Mouse (Mus musculus) layer of hippocampus, postnatal 36 days (tissue): Measurements from ENCODE around the gene Pla2g2e. TPM values are rescaled to one million over a fixed set of nuclear protein-coding genes. Genes with fewer than 3 reads are reported as not detected.
"Not testable (repeated sequence)": the region's sequence is repeated elsewhere in the genome, so short reads cannot be mapped to it uniquely, and the experiment has no call there.

Source experiments
- DNase-seq, 2 experiments: peaks; one replicate each; pipeline ENCODE4 v3.0.0; 2022
- total RNA-seq, 2 experiments: library from RNA; stranded (reverse); gene quantifications; 2 replicates each; pipeline ENCODE4 v1.2.3; 2021

Pla2g2e gene
- total RNA-seq = not detected

DNA sequence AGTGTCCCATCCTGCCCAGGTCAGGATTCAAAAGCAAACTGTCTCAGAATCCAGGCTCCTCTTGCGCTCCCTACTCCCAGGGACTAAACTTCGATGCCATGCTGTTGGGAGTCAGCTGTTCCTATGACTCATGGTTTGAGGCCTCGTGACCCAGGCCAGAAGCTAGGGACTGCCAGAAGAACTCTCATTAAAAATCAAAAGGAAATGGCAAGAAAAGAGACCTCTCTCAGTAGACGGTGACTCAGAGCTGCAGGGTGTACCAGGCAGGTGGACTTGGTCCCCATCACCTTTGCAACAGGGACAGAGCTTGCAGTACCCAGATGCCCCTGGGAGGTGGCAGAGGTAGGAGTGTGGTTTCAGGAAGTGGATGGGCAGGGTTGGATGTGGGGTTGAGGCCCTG, at the start of gene Pla2g2e:
TSS of gene Pla2g2e (plus strand) at position 212 of the 400 bp plus-strand sequence.
- no peak for DNase-seq

- DNase-seq = no peak
These were observed 37.9 kb upstream of the Pla2g2e start for GRCm38 (mm10) chr4:138839806-138840205.

GRCm38 (mm10) chr4:138840726-138841125, 37.0 kb upstream of the Pla2g2e start:
- no peak for DNase-seq

GRCm38 (mm10) chr4:138841386-138841785, 36.4 kb upstream of the Pla2g2e start:
- peak; percentile 82 to 84 for DNase-seq

DNA sequence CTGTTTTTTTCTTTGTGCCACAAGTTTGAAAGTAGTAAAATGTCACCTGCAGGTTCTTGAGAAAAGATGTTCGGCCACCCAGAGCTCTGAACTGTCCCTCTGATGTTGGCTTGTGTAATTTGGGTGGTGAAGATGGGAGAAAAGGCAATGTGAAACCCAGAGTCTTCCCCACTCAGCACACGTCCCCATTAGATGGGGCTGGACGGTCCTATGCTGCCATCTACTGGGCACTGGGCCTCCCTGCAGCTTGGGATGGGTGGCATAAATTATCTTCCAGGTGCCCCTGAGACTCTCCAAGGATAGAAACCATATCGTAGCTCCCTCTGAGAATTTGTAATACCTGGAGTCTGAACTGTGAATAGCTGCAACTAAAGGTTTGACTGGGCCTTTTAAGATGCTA, 26.3 kb upstream of the Pla2g2e start:
- DNase-seq = peak; percentile 78

DNA sequence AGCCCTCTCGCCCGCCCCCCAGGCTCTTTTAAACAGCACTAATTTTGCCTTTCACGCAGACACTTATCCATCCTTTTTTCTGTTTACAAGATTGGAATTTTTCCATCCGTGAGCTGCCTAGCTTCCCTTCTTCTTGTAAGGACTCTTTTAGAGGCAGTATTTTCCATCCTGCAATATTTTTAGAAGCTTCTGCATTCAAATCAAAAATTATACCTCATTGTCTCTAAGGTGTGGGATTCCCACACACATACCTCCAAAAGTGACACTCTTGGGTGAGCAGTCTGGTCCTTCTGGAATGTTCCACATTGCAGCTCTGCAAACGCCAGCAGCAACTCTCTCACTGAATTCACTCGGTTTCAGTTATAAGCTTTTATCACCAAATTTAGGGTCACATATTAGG, 24.8 kb upstream of the Pla2g2e start:
- DNase-seq = no peak

GRCm38 (mm10) chr4:138855092-138855632, 22.6 kb upstream of the Pla2g2e start:
- DNase-seq = no peak

GRCm38 (mm10) chr4:138856491-138856890, 21.3 kb upstream of the Pla2g2e start:
- peak; percentile 41 to 42 for DNase-seq

DNA sequence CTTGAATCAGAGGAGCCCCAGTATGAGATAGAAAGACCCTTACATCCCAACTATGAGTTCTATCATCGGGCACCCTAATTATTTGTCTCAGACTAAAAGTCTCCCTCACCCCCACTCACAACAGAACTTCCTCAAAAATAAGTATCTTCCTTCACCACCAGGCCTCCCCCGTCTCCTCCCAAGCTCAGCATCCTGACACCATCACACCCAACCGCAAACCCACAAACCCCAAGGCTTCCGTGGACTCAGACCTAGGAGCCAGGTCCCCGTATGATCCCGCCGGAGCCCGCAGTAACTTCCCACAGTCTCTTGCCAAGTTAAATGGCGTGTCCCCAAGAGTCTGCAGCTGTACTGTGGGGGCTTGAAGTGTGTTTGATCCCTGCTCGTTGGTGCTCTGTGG, 20.2 kb upstream of the Pla2g2e start:
- DNase-seq = no peak

GRCm38 (mm10) chr4:138858446-138858845, 19.3 kb upstream of the Pla2g2e start:
- peak; percentile 29 to 38 for DNase-seq

DNA sequence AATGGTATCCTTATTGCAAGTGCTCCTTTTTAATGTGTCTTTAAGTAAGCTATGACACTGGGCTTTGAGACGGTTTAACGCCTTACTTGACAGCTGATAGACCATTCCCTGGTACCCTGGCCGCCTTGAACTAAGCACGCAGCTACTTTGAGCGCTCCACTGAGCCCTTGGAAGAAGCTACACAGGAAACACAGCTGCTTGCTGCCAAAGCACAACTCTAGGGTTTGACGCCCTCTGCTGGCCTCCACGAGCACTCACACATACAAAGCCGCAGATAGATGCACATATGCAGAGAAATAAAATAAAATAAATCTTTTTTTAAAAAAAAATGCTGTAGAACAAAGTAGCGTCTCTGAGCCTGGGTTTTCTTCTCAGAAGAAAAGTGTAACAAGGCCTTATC, 18.5 kb upstream of the Pla2g2e start:
- DNase-seq = no peak

DNA sequence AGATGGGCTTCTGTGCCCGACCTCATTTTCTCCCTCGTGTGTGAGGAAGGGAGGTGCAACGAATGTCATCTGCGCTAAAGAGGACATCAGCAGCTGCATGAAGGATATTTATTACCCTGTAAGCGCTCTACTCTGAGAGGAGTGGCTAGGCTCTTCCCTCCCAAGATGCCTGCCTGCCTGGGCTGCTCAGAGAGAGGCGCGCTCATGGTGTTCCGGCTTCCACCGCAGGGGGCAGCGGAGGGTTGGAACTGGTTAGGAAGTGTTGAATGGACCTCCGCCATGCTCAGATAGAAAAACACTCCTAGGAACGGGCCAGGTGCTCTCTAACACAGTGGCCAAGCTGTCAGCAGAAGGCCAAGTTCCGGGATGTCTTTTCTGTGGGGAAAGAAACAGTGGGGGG, 18.0 kb upstream of the Pla2g2e start:
- peak; percentile 57 to 63 for DNase-seq

DNA sequence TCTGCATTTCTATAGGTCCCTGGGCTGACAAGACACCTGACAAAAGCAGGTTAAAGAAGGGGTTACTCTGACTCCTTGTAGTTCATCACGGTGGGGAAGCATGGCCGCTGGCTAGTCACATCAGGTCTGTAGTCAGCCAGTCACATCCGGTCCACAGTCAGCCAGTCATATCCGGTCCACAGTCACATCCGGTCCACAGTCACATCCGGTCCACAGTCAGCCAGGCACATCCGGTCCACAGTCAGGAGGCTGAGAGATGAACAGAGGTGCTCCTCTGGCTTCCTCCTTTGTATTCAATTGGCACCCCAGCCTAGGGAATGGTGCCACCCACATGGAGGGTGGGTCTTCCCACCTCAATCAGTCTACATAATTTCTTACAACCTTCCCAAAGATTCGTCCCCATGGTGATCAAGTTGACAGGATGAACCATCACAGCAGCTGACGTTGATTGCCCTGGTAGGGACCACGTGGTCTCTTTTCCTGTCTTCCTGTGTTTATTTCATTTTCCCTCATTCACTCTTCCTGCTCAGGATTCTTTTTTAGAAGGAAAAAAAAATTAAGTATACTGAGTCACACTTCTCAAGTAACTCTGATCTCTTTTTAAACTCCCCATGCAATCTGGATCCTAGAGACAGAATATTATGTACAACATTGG, 14.3 kb upstream of the Pla2g2e start, which contains the start of gene Pla2g5:
TSS of gene Pla2g5 (minus strand) at position 139 of the 655 bp plus-strand sequence.
- no peak for DNase-seq

DNA sequence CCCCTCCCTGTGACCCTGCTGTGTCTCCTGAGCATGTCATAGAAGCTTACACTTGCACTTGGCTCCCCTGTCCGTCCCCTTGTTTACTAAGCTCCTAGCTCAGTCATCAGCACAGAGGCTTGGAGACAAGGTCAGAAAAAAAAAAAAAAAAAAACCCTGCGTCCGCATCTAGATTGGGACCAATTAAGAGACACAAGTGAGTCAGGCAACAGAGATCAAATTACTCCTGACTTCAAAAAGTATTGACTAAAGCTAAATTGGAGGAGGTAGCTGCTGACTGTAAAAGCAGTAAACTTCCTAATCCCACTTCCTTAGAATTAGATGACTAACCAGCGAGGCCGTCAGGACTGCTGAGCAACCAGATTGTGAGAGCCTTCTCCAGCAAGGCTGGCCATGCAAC, 12.7 kb upstream of the Pla2g2e start:
- DNase-seq = no peak

GRCm38 (mm10) chr4:138865991-138866390, 11.8 kb upstream of the Pla2g2e start:
- DNase-seq = no peak

DNA sequence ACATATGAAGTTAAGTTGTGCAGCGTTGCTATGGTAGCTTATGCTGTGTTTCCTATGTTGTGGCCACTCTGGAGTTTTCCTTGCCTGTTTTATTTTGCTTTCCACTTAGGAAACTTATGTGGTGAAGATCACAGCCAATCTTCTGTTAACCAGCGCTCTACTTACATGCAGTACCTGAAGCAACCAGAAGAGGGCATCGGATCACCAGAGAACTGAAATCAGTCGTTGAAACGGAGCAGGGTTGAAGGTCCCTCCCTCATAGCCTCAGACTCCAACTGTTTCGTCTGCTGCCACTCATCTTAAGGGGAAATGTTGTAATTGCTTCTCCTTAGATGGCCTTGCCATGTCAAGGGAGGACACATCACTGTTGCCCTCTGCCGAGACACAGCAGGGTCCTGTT, 11.3 kb upstream of the Pla2g2e start:
- DNase-seq = peak in 1 of 2 experiments; percentile 45

DNA sequence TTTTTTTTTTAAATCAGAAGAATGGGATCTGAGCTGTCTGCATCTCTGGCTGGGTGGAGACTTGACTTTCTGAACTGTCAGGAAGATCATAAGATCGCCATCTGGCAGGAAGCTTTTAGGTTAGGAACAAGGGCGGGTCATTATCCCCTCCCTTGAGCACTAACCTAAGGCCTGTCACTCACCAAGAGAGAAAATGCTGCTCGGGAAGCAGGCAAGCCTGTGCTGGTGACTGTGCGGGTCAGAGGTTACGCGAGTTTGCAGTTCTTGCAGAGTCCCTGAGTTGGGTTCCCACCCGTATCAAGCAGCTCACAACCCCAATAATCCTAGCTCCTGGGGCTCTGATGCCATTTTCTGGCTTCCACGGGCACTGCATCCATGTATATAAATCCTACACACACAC, 9.1 kb upstream of the Pla2g2e start:
- no peak for DNase-seq

- DNase-seq = no peak
These were observed 3.9 kb upstream of the Pla2g2e start, which contains the start of gene Gm13030 for GRCm38 (mm10) chr4:138873864-138874263. Gene Gm13030 (minus strand): TSS chr4:138873964.

DNA sequence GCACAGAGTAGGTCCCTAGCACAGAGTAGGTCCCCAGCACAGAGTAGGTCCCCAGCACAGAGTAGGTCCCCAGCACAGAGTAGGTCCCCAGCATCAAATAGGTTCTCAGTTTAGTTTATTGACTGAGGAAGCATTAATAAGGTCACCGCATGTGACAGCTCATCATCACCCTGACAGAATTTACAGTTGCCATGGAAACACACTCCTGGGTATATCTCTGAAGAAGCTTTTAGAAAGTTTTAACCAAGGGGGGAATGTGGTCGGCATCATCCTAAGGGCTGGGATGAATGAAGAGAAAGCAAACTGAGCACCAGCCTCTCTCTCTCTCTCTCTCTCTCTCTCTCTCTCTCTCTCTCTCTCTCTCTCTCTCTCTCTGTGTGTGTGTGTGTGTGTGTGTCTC, 2.5 kb upstream of the Pla2g2e start:
- not testable (repeated sequence) for DNase-seq

DNA sequence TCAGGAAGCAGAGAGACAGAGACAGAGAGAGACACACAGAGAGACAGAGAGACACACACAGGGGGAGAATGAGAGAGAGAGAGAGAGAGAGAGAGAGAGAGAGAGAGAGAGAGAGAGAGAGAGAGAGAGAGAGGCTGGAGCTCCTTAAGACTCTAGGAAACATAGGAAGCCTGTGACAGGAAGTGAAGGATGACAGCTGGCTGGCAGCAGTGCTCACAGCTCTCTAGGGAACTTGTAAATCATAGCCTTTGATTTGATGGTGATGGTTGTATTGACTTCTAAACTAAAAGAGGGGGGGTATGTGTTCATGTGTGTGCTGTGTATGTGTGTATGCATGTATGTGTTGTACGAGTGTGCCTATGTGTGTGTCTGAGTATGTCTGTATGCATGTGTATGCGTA, 1.8 kb upstream of the Pla2g2e start:
- no peak for DNase-seq

- DNase-seq = no peak
These were observed 1.0 kb downstream of the Pla2g2e start for GRCm38 (mm10) chr4:138878783-138879182.

DNA sequence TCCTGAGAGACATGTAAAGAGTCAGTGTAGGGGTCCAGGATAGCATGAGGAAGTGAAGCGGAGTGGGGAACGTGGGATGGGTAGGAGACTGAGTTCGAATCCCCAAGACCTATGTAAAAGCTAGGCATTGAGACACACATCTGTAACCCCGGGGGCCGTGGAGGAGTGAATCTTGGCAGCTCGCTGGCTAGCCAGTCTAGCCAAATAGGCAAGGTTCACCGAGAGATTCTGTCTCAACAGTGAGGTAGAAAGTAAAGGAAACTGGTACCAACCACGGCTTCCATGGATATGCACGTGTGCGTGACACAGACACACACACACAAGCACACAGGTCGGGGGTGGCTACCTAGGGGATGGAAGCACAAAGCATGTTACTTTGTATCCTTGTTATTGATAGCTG, 2.1 kb downstream of the Pla2g2e start:
- no peak for DNase-seq

DNA sequence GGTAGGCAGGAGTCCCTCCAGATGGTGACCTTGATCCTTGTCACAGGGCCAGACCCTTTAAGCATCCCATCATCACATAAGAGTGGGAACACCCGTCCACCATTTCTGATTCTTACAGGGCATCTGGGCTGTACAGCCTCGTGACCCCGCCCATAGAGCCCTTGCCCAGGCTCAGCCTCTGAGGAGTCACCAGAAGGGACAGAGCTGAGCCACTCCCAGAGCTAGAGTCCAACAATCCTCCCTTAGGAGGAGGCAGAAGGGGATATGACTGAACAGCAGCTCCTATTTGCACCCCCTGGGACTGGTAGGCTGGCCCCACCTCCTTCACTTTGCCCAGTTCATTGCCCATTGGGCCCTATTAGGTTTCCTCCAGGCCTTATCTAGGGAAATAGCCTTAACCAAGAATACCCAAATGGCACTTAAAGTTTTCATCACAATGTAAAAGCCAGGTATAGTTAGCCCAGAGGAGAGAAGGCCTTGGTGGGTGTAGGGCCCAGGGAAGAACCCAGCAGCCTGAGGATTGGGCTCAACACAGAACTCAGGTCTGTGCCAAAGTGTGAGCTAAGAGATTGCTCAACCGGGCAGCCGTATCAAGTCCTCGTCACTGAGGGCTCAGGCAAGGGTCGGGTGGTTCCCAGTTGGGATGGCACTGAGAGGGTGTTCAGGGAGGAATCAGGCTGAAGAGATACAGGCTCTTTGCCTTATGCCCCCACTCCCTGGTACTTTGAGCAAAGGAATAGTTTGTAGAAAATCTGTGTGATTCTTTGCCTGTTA, 3.3 kb downstream of the Pla2g2e start:
- no peak for DNase-seq

DNA sequence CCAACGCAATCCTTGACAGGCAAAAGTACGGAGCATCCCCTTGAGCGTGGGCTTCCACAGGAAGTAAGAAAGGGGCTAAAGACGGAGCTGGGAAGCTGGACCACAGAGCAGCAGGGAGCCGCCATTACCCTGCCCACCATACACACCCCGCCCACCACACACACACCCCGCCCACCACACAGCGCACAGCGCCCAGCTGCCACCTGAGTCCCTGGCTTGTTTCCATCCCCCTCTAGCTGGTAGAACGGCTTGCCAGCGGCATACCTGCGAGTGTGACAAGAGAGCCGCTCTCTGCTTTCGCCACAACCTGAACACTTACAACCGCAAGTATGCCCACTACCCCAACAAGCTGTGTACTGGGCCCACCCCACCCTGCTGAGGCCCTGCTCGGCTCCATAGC, 4.4 kb downstream of the Pla2g2e start:
- no peak for DNase-seq
